Mouse (Mus musculus) layer of hippocampus, adult 9-10 months (tissue): ENCODE results near the gene Olfr1443.

ENCODE experiments used
- DNase-seq: peaks from one replicate; pipeline ENCODE4 v3.0.0; 2022; ENCODE audit warnings: low spot score

The Olfr1443 gene

GRCm38 (mm10) chr19:12731950-12732349 is 54.0 kb downstream of the Olfr1443 start:
- DNase-seq, result no peak
